Mouse (Mus musculus) c-Kit-positive CD71-negative TER-119-negative erythroid progenitor cells, embryonic 14.5 days (primary cell): ENCODE results near the gene Arl3.
A peak's percentile ranks its signal among the peaks of the same experiment; 100 is the strongest.

Source experiments
- DNase-seq: peaks from one replicate; pipeline ENCODE4 v3.0.0-alpha.2; 2013; ENCODE audit warnings: low read depth

Arl3 gene

GRCm38 (mm10) chr19:46500581-46501341 is 72.2 kb downstream of the Arl3 start:
- no peak for DNase-seq

- peak; percentile 100 for DNase-seq
These were observed 73.0 kb downstream of the Arl3 start for GRCm38 (mm10) chr19:46499836-46500580.

GRCm38 (mm10) chr19:46499539-46499835 is 73.5 kb downstream of the Arl3 start:
- no peak for DNase-seq

GRCm38 (mm10) chr19:46497230-46497629 is 75.8 kb downstream of the Arl3 start:
- no peak for DNase-seq

GRCm38 (mm10) chr19:46495136-46495535 is 77.9 kb downstream of the Arl3 start:
- no peak for DNase-seq

- DNase-seq = no peak
These were observed 82.4 kb downstream of the Arl3 start for GRCm38 (mm10) chr19:46490634-46491033.

GRCm38 (mm10) chr19:46489448-46489847 is 83.5 kb downstream of the Arl3 start:
- no peak for DNase-seq

GRCm38 (mm10) chr19:46486709-46487108 is 86.3 kb downstream of the Arl3 start:
- no peak for DNase-seq

- DNase-seq = no peak
These were observed 87.2 kb downstream of the Arl3 start for GRCm38 (mm10) chr19:46485847-46486246.

- no peak for DNase-seq
These were observed 88.5 kb downstream of the Arl3 start for GRCm38 (mm10) chr19:46484518-46484917.

GRCm38 (mm10) chr19:46483701-46484328 is 89.2 kb downstream of the Arl3 start:
- DNase-seq = no peak

GRCm38 (mm10) chr19:46482896-46483516 is 90.0 kb downstream of the Arl3 start:
- no peak for DNase-seq

- no peak for DNase-seq
These were observed 91.2 kb downstream of the Arl3 start for GRCm38 (mm10) chr19:46481756-46482155.

- DNase-seq = no peak
These were observed 91.6 kb downstream of the Arl3 start for GRCm38 (mm10) chr19:46481352-46481751.
